Mouse (Mus musculus) kidney, embryonic 14.5 days (tissue): ENCODE data around the gene Abcb11. TPM values are rescaled to one million over a fixed set of nuclear protein-coding genes. Genes with fewer than 3 reads are reported as not detected.

ENCODE experiments used
- ATAC-seq: fragments of 200-750 bp; cut with Nextera tagmentation; 2 replicates; pipeline ENCODE4 v1.8.0; 2017; ENCODE audit warnings: moderate number of reproducible peaks, mild to moderate bottlenecking, moderate TSS enrichment, moderate library complexity; ENCODE audit not compliant: low FRiP score, low TSS enrichment
- H3K27ac ChIP-seq: fragments of 300-500 bp; sonication (generic); 2 replicates; pipeline ENCODE4 v1.5.1; 2014; ENCODE audit warnings: low read depth, mild to moderate bottlenecking, low read length, moderate library complexity, mixed read lengths
- H3K27me3 ChIP-seq: fragments of 300-500 bp; sonication (generic); 2 replicates; pipeline ENCODE4 v1.6.1; 2014; ENCODE audit warnings: mild to moderate bottlenecking, low read length; ENCODE audit not compliant: control insufficient read depth, insufficient read depth
- H3K36me3 ChIP-seq: fragments of 300-500 bp; sonication (generic); 2 replicates; pipeline ENCODE4 v1.6.1; 2014; ENCODE audit warnings: low read length, mixed read lengths; ENCODE audit not compliant: control insufficient read depth, insufficient read depth
- H3K4me1 ChIP-seq: fragments of 300-500 bp; sonication (generic); 2 replicates; pipeline ENCODE4 v1.6.1; 2014; ENCODE audit warnings: low read length, mixed read lengths; ENCODE audit not compliant: control insufficient read depth, insufficient read depth
- H3K4me2 ChIP-seq: fragments of 300-500 bp; sonication (generic); replicated peaks from 2 replicates; pipeline ENCODE4 v1.6.1; 2014; ENCODE audit warnings: low read depth, mild to moderate bottlenecking, low read length
- H3K4me3 ChIP-seq: fragments of 300-500 bp; sonication (generic); 2 replicates; pipeline ENCODE4 v1.5.1; 2014; ENCODE audit warnings: mild to moderate bottlenecking, low read length
- H3K9ac ChIP-seq: fragments of 300-500 bp; sonication (generic); 2 replicates; pipeline ENCODE4 v1.6.1; 2014; ENCODE audit warnings: low read depth, mild to moderate bottlenecking, low read length, moderate library complexity
- H3K9me3 ChIP-seq: fragments of 300-500 bp; sonication (generic); 2 replicates; pipeline ENCODE4 v1.6.1; 2016; ENCODE audit warnings: low read length; ENCODE audit not compliant: control insufficient read depth
- WGBS: fragments of 180-500 bp; shearing (Covaris S2); extraction: QIAGEN DNeasy Blood & Tissue Kit; methylation state at CpG from one replicate; pipeline ENCODE4 v1.1.7; 2014; 5-methylcytosine and 5-hydroxymethylcytosine counted together
- polyA plus RNA-seq: library from polyadenylated mRNA; unstranded; fragments of >200 nt; fragmentation: Nextera tagmentation; extraction: Ambion mirVana; gene quantifications from 2 replicates; pipeline ENCODE4 v1.2.1, GENCODE M21; 2014

The Abcb11 gene
- polyA plus RNA-seq: not detected in 2 replicates

GRCm38 (mm10) chr2:69342496-69343221 lies at the start of gene Abcb11:
Gene Abcb11, minus strand, starts transcription at chr2:69342616.
- Histone ChIP-seq H3K9me3 (no peaks in the 10 kb centered on the region), H3K27ac (no peak within 1 kb of the TSS), H3K4me3 (no peak within 1 kb of the TSS), H3K27me3 (no peaks in the 10 kb centered on the region; the same call in 1 of the 2 replicates), H3K4me2 (no peak within 1 kb of the TSS), H3K36me3 (no peaks in the 10 kb centered on the region), H3K4me1 (no peaks in the 10 kb centered on the region), H3K9ac (no peak within 1 kb of the TSS)
- no peak for ATAC-seq
- 86% methylated on average over 9 of the region's 9 CpGs for WGBS

GRCm38 (mm10) chr2:69386118-69386871 lies 43.9 kb upstream of the Abcb11 start:
- no peak overlapping the region for H3K4me2 ChIP-seq
- H3K9me3 ChIP-seq: no peaks in the 10 kb centered on the region
- H3K27me3 ChIP-seq: no peaks in the 10 kb centered on the region
- no peak overlapping the region for H3K9ac ChIP-seq
- no peaks in the 10 kb centered on the region for H3K36me3 ChIP-seq
- WGBS: 76% methylated on average over 3 of the region's 3 CpGs
- H3K4me1 ChIP-seq: no peaks in the 10 kb centered on the region
- no peak overlapping the region for H3K4me3 ChIP-seq
- no peak overlapping the region for H3K27ac ChIP-seq
- no peak for ATAC-seq

GRCm38 (mm10) chr2:69382838-69383237 lies 40.4 kb upstream of the Abcb11 start:
- Histone ChIP-seq H3K4me3 (no peak overlapping the region), H3K36me3 (no peaks in the 10 kb centered on the region), H3K27me3 (no peaks in the 10 kb centered on the region), H3K4me2 (no peak overlapping the region), H3K27ac (no peak overlapping the region), H3K9me3 (no peaks in the 10 kb centered on the region), H3K9ac (no peak overlapping the region), H3K4me1 (no peaks in the 10 kb centered on the region)
- ATAC-seq: no peak
- 88% methylated on average over 5 of the region's 5 CpGs for WGBS

GRCm38 (mm10) chr2:69381740-69382139 lies 39.3 kb upstream of the Abcb11 start:
- Histone ChIP-seq H3K9me3 (no peaks in the 10 kb centered on the region), H3K4me2 (no peak overlapping the region), H3K27ac (no peak overlapping the region), H3K4me3 (no peak overlapping the region), H3K4me1 (no peaks in the 10 kb centered on the region), H3K36me3 (no peaks in the 10 kb centered on the region), H3K27me3 (no peaks in the 10 kb centered on the region), H3K9ac (no peak overlapping the region)
- 52% methylated on average over 8 of the region's 8 CpGs for WGBS
- ATAC-seq: no peak

- no peaks in the 10 kb centered on the region for H3K4me1 ChIP-seq
- no peak for ATAC-seq
- no peaks in the 10 kb centered on the region for H3K9me3 ChIP-seq
- H3K4me3 ChIP-seq: no peak within 1 kb of the TSS
- H3K36me3 ChIP-seq: no peaks in the 10 kb centered on the region
- no peaks in the 10 kb centered on the region for H3K27me3 ChIP-seq
- no peak within 1 kb of the TSS for H3K27ac ChIP-seq
- no peak within 1 kb of the TSS for H3K9ac ChIP-seq
- 61% methylated on average over 13 of the region's 13 CpGs for WGBS
- no peak within 1 kb of the TSS for H3K4me2 ChIP-seq
These were observed 37.9 kb upstream of the Abcb11 start, which contains the start of gene Dhrs9 for GRCm38 (mm10) chr2:69380281-69380680. Gene Dhrs9, plus strand, starts transcription at chr2:69380445.

- no peak for ATAC-seq
- H3K4me2 ChIP-seq: no peak overlapping the region
- H3K36me3 ChIP-seq: no peaks in the 10 kb centered on the region
- no peaks in the 10 kb centered on the region for H3K27me3 ChIP-seq
- H3K9ac ChIP-seq: no peak overlapping the region
- 44% methylated on average over 1 of the region's 1 CpGs for WGBS
- no peak overlapping the region for H3K27ac ChIP-seq
- no peaks in the 10 kb centered on the region for H3K4me1 ChIP-seq
- H3K4me3 ChIP-seq: no peak overlapping the region
- H3K9me3 ChIP-seq: no peaks in the 10 kb centered on the region
These were observed 37.4 kb upstream of the Abcb11 start for GRCm38 (mm10) chr2:69379801-69380200.

GRCm38 (mm10) chr2:69376780-69377179 lies 34.4 kb upstream of the Abcb11 start:
- ATAC-seq: no peak
- Histone ChIP-seq H3K9ac (no peak overlapping the region), H3K4me3 (no peak overlapping the region), H3K4me1 (no peaks in the 10 kb centered on the region), H3K27ac (no peak overlapping the region), H3K27me3 (no peaks in the 10 kb centered on the region), H3K4me2 (no peak overlapping the region), H3K9me3 (no peaks in the 10 kb centered on the region), H3K36me3 (no peaks in the 10 kb centered on the region)
- WGBS: 83% methylated on average over 2 of the region's 2 CpGs

GRCm38 (mm10) chr2:69365275-69365674 lies 22.9 kb upstream of the Abcb11 start:
- no peaks in the 10 kb centered on the region for H3K9me3 ChIP-seq
- no peak for ATAC-seq
- no peaks in the 10 kb centered on the region for H3K4me1 ChIP-seq
- H3K27ac ChIP-seq: no peak overlapping the region
- no peak overlapping the region for H3K9ac ChIP-seq
- H3K27me3 ChIP-seq: no peaks in the 10 kb centered on the region
- H3K36me3 ChIP-seq: no peaks in the 10 kb centered on the region
- WGBS: 95% methylated on average over 1 of the region's 1 CpGs
- H3K4me2 ChIP-seq: no peak overlapping the region
- H3K4me3 ChIP-seq: no peak overlapping the region

- ATAC-seq: no peak
- no peaks in the 10 kb centered on the region for H3K9me3 ChIP-seq
- no peaks in the 10 kb centered on the region for H3K27me3 ChIP-seq
- H3K4me3 ChIP-seq: no peak overlapping the region
- no peak overlapping the region for H3K4me2 ChIP-seq
- no peaks in the 10 kb centered on the region for H3K36me3 ChIP-seq
- no peak overlapping the region for H3K27ac ChIP-seq
- WGBS: 85% methylated on average over 2 of the region's 2 CpGs
- no peak overlapping the region for H3K9ac ChIP-seq
- no peaks in the 10 kb centered on the region for H3K4me1 ChIP-seq
These were observed 22.4 kb upstream of the Abcb11 start for GRCm38 (mm10) chr2:69364831-69365230.
